Mouse (Mus musculus): ENCODE data around the gene Scel. TPM values are rescaled to one million over a fixed set of nuclear protein-coding genes. Genes with fewer than 3 reads are reported as not detected.
A peak's percentile ranks its signal among the peaks of the same experiment; 100 is the strongest.
"Not testable (repeated sequence)": the region's sequence is repeated elsewhere in the genome, so short reads cannot be mapped to it uniquely, and the experiment has no call there.

Scel gene
- polyA plus RNA-seq (2015; fragmentation: Nextera tagmentation; extraction: Ambion mirVana) = 31.9 and 49.3 TPM in 2 replicates

- peak within 1 kb of the TSS; percentile 19 for H3K4me3 ChIP-seq (replicated peaks; ENCODE audit: low read length)
- no peak within 1 kb of the TSS for H3K9ac ChIP-seq (ENCODE audit: low read length)
- no peaks in the 10 kb centered on the region for H3K36me3 ChIP-seq (ENCODE audit: control insufficient read depth, insufficient read depth, low read length)
- H3K4me1 ChIP-seq (ENCODE audit: control insufficient read depth, insufficient read depth, low read length) = no peaks in the 10 kb centered on the region
- peak; percentile 93 for ATAC-seq (ENCODE audit: insufficient read depth, low FRiP score)
- H3K9me3 ChIP-seq (replicated peaks; ENCODE audit: control insufficient read depth, low read length) = no peaks in the 10 kb centered on the region
- H3K4me2 ChIP-seq (ENCODE audit: low read depth, low read length) = peak within 1 kb of the TSS; percentile 36
- H3K27me3 ChIP-seq (ENCODE audit: control insufficient read depth, insufficient read depth, low read length) = no peaks in the 10 kb centered on the region
- 19% methylated on average over 14 of the region's 14 CpGs for WGBS
- H3K27ac ChIP-seq (ENCODE audit: low read length) = peak within 1 kb of the TSS; percentile 45; the same call in 1 of the 2 replicates
Observed at GRCm38 (mm10) chr14:103512802-103513472, at the start of gene Scel. Gene Scel (plus strand): TSS chr14:103513342.

GRCm38 (mm10) chr14:103468691-103469463, 44.3 kb upstream of the Scel start:
- ATAC-seq (ENCODE audit: insufficient read depth, low FRiP score) = 0 out of 2 replicates have a peak, but pooled peaks have one; percentile 25
- no peaks in the 10 kb centered on the region for H3K9me3 ChIP-seq (replicated peaks; ENCODE audit: control insufficient read depth, low read length)
- peak overlapping the region; percentile 42; the same call in 1 of the 2 replicates for H3K4me2 ChIP-seq (ENCODE audit: low read depth, low read length)
- 66% methylated on average over 12 of the region's 12 CpGs for WGBS
- H3K27ac ChIP-seq (ENCODE audit: low read length) = no peak overlapping the region
- H3K27me3 ChIP-seq (ENCODE audit: control insufficient read depth, insufficient read depth, low read length) = no peaks in the 10 kb centered on the region
- H3K4me1 ChIP-seq (ENCODE audit: control insufficient read depth, insufficient read depth, low read length) = no peaks in the 10 kb centered on the region
- H3K4me3 ChIP-seq (replicated peaks; ENCODE audit: low read length) = no peak overlapping the region
- no peak overlapping the region for H3K9ac ChIP-seq (ENCODE audit: low read length)
- H3K36me3 ChIP-seq (ENCODE audit: control insufficient read depth, insufficient read depth, low read length) = no peaks in the 10 kb centered on the region

- ATAC-seq (ENCODE audit: insufficient read depth, low FRiP score) = peak; percentile 73
- H3K9ac ChIP-seq (ENCODE audit: low read length) = no peak overlapping the region
- peak overlapping the region; percentile 42 for H3K4me2 ChIP-seq (ENCODE audit: low read depth, low read length)
- WGBS = 47% methylated on average over 12 of the region's 12 CpGs
- H3K9me3 ChIP-seq (replicated peaks; ENCODE audit: control insufficient read depth, low read length) = no peaks in the 10 kb centered on the region
- no peaks in the 10 kb centered on the region for H3K27me3 ChIP-seq (ENCODE audit: control insufficient read depth, insufficient read depth, low read length)
- H3K4me1 ChIP-seq (ENCODE audit: control insufficient read depth, insufficient read depth, low read length) = no peaks in the 10 kb centered on the region
- H3K27ac ChIP-seq (ENCODE audit: low read length) = no peak overlapping the region
- no peaks in the 10 kb centered on the region for H3K36me3 ChIP-seq (ENCODE audit: control insufficient read depth, insufficient read depth, low read length)
- H3K4me3 ChIP-seq (replicated peaks; ENCODE audit: low read length) = peak overlapping the region; percentile 18
Observed at GRCm38 (mm10) chr14:103469464-103470015, 43.6 kb upstream of the Scel start.

GRCm38 (mm10) chr14:103471074-103471778, 41.9 kb upstream of the Scel start:
- no peaks in the 10 kb centered on the region for H3K27me3 ChIP-seq (ENCODE audit: control insufficient read depth, insufficient read depth, low read length)
- H3K27ac ChIP-seq (ENCODE audit: low read length) = no peak overlapping the region
- H3K36me3 ChIP-seq (ENCODE audit: control insufficient read depth, insufficient read depth, low read length) = no peaks in the 10 kb centered on the region
- no peak overlapping the region for H3K4me3 ChIP-seq (replicated peaks; ENCODE audit: low read length)
- no peaks in the 10 kb centered on the region for H3K9me3 ChIP-seq (replicated peaks; ENCODE audit: control insufficient read depth, low read length)
- H3K9ac ChIP-seq (ENCODE audit: low read length) = no peak overlapping the region
- H3K4me2 ChIP-seq (ENCODE audit: low read depth, low read length) = no peak overlapping the region
- ATAC-seq (ENCODE audit: insufficient read depth, low FRiP score) = no peak
- H3K4me1 ChIP-seq (ENCODE audit: control insufficient read depth, insufficient read depth, low read length) = no peaks in the 10 kb centered on the region
- 34% methylated on average over 3 of the region's 3 CpGs for WGBS

- no peaks in the 10 kb centered on the region for H3K27me3 ChIP-seq (ENCODE audit: control insufficient read depth, insufficient read depth, low read length)
- H3K4me1 ChIP-seq (ENCODE audit: control insufficient read depth, insufficient read depth, low read length) = no peaks in the 10 kb centered on the region
- no peak overlapping the region for H3K27ac ChIP-seq (ENCODE audit: low read length)
- H3K36me3 ChIP-seq (ENCODE audit: control insufficient read depth, insufficient read depth, low read length) = no peaks in the 10 kb centered on the region
- H3K9me3 ChIP-seq (replicated peaks; ENCODE audit: control insufficient read depth, low read length) = no peaks in the 10 kb centered on the region
- H3K9ac ChIP-seq (ENCODE audit: low read length) = no peak overlapping the region
- WGBS = 46% methylated on average over 7 of the region's 7 CpGs
- no peak overlapping the region for H3K4me2 ChIP-seq (ENCODE audit: low read depth, low read length)
- no peak overlapping the region for H3K4me3 ChIP-seq (replicated peaks; ENCODE audit: low read length)
- ATAC-seq (ENCODE audit: insufficient read depth, low FRiP score) = no peak
Observed at GRCm38 (mm10) chr14:103471806-103472553, 41.2 kb upstream of the Scel start.

GRCm38 (mm10) chr14:103472554-103472905, 40.6 kb upstream of the Scel start:
- H3K27ac ChIP-seq (ENCODE audit: low read length) = no peak overlapping the region
- no peaks in the 10 kb centered on the region for H3K36me3 ChIP-seq (ENCODE audit: control insufficient read depth, insufficient read depth, low read length)
- H3K4me1 ChIP-seq (ENCODE audit: control insufficient read depth, insufficient read depth, low read length) = no peaks in the 10 kb centered on the region
- WGBS = 61% methylated on average over 2 of the region's 2 CpGs
- no peak overlapping the region for H3K9ac ChIP-seq (ENCODE audit: low read length)
- ATAC-seq (ENCODE audit: insufficient read depth, low FRiP score) = no peak
- no peak overlapping the region for H3K4me2 ChIP-seq (ENCODE audit: low read depth, low read length)
- no peaks in the 10 kb centered on the region for H3K27me3 ChIP-seq (ENCODE audit: control insufficient read depth, insufficient read depth, low read length)
- no peaks in the 10 kb centered on the region for H3K9me3 ChIP-seq (replicated peaks; ENCODE audit: control insufficient read depth, low read length)
- H3K4me3 ChIP-seq (replicated peaks; ENCODE audit: low read length) = no peak overlapping the region

- H3K4me1 ChIP-seq (ENCODE audit: control insufficient read depth, insufficient read depth, low read length) = no peaks in the 10 kb centered on the region
- no peak for ATAC-seq (ENCODE audit: insufficient read depth, low FRiP score)
- 68% methylated on average over 7 of the region's 7 CpGs for WGBS
Observed at GRCm38 (mm10) chr14:103475312-103475711, 37.8 kb upstream of the Scel start.

GRCm38 (mm10) chr14:103476232-103476631, 36.9 kb upstream of the Scel start:
- not testable (repeated sequence) for H3K4me3 ChIP-seq (replicated peaks; ENCODE audit: low read length); H3K36me3 ChIP-seq (ENCODE audit: control insufficient read depth, insufficient read depth, low read length); H3K27me3 ChIP-seq (ENCODE audit: control insufficient read depth, insufficient read depth, low read length); H3K4me2 ChIP-seq (ENCODE audit: low read depth, low read length); H3K4me1 ChIP-seq (ENCODE audit: control insufficient read depth, insufficient read depth, low read length); H3K9ac ChIP-seq (ENCODE audit: low read length); ATAC-seq (ENCODE audit: insufficient read depth, low FRiP score); H3K9me3 ChIP-seq (replicated peaks; ENCODE audit: control insufficient read depth, low read length); H3K27ac ChIP-seq (ENCODE audit: low read length)
- WGBS = 64% methylated on average over 3 of the region's 3 CpGs

More at GRCm38 (mm10) chr14:103475312-103475711, 37.8 kb upstream of the Scel start:
- H3K27ac ChIP-seq (ENCODE audit: low read length) = no peak overlapping the region
- H3K4me3 ChIP-seq (replicated peaks; ENCODE audit: low read length) = no peak overlapping the region
- H3K9me3 ChIP-seq (replicated peaks; ENCODE audit: control insufficient read depth, low read length) = no peaks in the 10 kb centered on the region
- no peak overlapping the region for H3K4me2 ChIP-seq (ENCODE audit: low read depth, low read length)
- no peak overlapping the region for H3K9ac ChIP-seq (ENCODE audit: low read length)
- no peaks in the 10 kb centered on the region for H3K36me3 ChIP-seq (ENCODE audit: control insufficient read depth, insufficient read depth, low read length)
- no peaks in the 10 kb centered on the region for H3K27me3 ChIP-seq (ENCODE audit: control insufficient read depth, insufficient read depth, low read length)

Data from stomach, embryonic 16.5 days (tissue).